Mouse (Mus musculus) heart, embryonic 10.5 days (tissue): ENCODE data around the gene Gm14744. TPM values are rescaled to one million over a fixed set of nuclear protein-coding genes. Genes with fewer than 3 reads are reported as not detected.
"Not testable (repeated sequence)": the region's sequence is repeated elsewhere in the genome, so short reads cannot be mapped to it uniquely, and the experiment has no call there.

ENCODE experiments used
- DNase-seq: peaks from one replicate; pipeline ENCODE4 v3.0.0-alpha.2; 2017; ENCODE audit warnings: low spot score
- H3K27ac ChIP-seq: fragments of 300-500 bp; sonication (generic); 2 replicates; pipeline ENCODE4 v1.5.1; 2016; ENCODE audit warnings: mild to moderate bottlenecking
- H3K27me3 ChIP-seq: fragments of 300-500 bp; sonication (generic); 2 replicates; pipeline ENCODE4 v1.6.1; 2016; ENCODE audit warnings: mild to moderate bottlenecking; ENCODE audit not compliant: poor library complexity, insufficient read depth, severe bottlenecking
- H3K36me3 ChIP-seq: fragments of 300-500 bp; sonication (generic); 2 replicates; pipeline ENCODE4 v1.6.1; 2016; ENCODE audit warnings: mild to moderate bottlenecking, moderate library complexity
- H3K4me1 ChIP-seq: fragments of 300-500 bp; sonication (generic); 2 replicates; pipeline ENCODE4 v1.6.1; 2016; ENCODE audit warnings: mild to moderate bottlenecking
- H3K4me3 ChIP-seq: fragments of 300-500 bp; sonication (generic); 2 replicates; pipeline ENCODE4 v1.5.1; 2016; ENCODE audit warnings: mild to moderate bottlenecking, moderate library complexity
- H3K9me3 ChIP-seq: fragments of 300-500 bp; sonication (generic); 2 replicates; pipeline ENCODE4 v1.6.1; 2016; ENCODE audit warnings: mild to moderate bottlenecking, moderate library complexity
- WGBS: fragments of 180-500 bp; shearing (Covaris S2); methylation state at CpG from one replicate; pipeline ENCODE4 v1.1.7; 2016; 5-methylcytosine and 5-hydroxymethylcytosine counted together
- polyA plus RNA-seq: library from polyadenylated mRNA; unstranded; fragments of >200 nt; fragmentation: Nextera tagmentation; extraction: Ambion mirVana; gene quantifications from 2 replicates; pipeline ENCODE4 v1.2.1, GENCODE M21; 2016

Gm14744 gene
- not detected in 2 replicates for polyA plus RNA-seq

- not testable (repeated sequence) for H3K27me3 ChIP-seq, H3K4me1 ChIP-seq, H3K4me3 ChIP-seq, H3K9me3 ChIP-seq, H3K36me3 ChIP-seq, H3K27ac ChIP-seq, DNase-seq
- 80% methylated on average over 2 of the region's 2 CpGs for WGBS
Observed at GRCm38 (mm10) chrX:77864458-77864857, at the start of gene Gm14744. TSS of gene Gm14744 (plus strand) at chrX:77864758.

- H3K36me3 ChIP-seq = no peaks in the 10 kb centered on the region
- DNase-seq = no peak
- no peaks in the 10 kb centered on the region for H3K4me1 ChIP-seq
- H3K4me3 ChIP-seq = no peak within 1 kb of the TSS
- no peak within 1 kb of the TSS for H3K27ac ChIP-seq
- WGBS = 72% methylated on average over 1 of the region's 1 CpGs
- no peaks in the 10 kb centered on the region for H3K9me3 ChIP-seq
- no peaks in the 10 kb centered on the region for H3K27me3 ChIP-seq
Observed at GRCm38 (mm10) chrX:77853523-77853922, 11.0 kb upstream of the Gm14744 start, which contains the start of gene Pbsn. TSS of gene Pbsn (minus strand) at chrX:77853623.

GRCm38 (mm10) chrX:77880033-77880432 lies 15.5 kb downstream of the Gm14744 start:
- 37% methylated on average over 2 of the region's 4 CpGs for WGBS

More at GRCm38 (mm10) chrX:77880033-77880432, 15.5 kb downstream of the Gm14744 start:
- H3K4me1 ChIP-seq, H3K27me3 ChIP-seq, H3K36me3 ChIP-seq, DNase-seq, H3K4me3 ChIP-seq, H3K9me3 ChIP-seq, H3K27ac ChIP-seq: not testable (repeated sequence)

Other genes starting within 250 kb of the Gm14744 start
- 9.4 and 9.8 TPM in 2 replicates for gene Prkx, start 68.5 kb upstream of the Gm14744 start, polyA plus RNA-seq
- gene Pbsn, start 11.1 kb upstream of the Gm14744 start, polyA plus RNA-seq = not detected in 2 replicates
- gene 5430402E10Rik, start 60.3 kb downstream of the Gm14744 start, polyA plus RNA-seq = not detected in 2 replicates
- not detected in 2 replicates for gene Obp1a, start 226.6 kb downstream of the Gm14744 start, polyA plus RNA-seq